Mouse (Mus musculus): ENCODE data around the gene Slc2a3. TPM values are rescaled to one million over a fixed set of nuclear protein-coding genes. Genes with fewer than 3 reads are reported as not detected.
"Not testable (repeated sequence)": the region's sequence is repeated elsewhere in the genome, so short reads cannot be mapped to it uniquely, and the experiment has no call there.

The Slc2a3 gene
- polyA plus RNA-seq, 1 experiment from 2014 or later, result 19.9 TPM

DNA sequence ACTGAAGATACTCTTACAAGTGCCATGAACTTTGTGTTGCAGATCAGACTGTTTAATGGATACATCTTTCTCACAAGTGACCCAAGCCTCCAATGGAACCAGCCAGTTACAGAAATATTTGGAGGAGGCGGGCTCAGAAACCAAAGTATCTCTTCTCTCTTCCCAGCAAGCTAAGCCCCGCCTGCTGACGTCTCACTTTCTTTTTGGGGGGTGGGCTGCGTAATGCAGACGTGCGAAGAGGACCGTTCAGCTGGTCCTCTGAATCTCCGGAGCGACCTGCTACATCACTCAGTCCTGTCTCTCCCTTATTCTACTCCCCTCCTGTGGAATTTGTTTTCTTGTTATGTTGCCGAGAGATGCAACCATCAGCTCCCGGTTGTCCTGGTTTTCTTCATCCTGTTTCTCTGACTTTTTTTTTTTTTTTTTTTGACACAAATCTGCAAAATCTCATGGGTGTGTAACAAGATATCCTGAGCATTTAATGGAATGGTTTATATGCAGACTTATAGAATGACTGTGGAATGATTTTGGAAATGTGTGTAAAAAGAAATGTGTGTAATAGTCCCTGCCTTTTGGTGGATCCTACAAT lies 40.3 kb downstream of the Slc2a3 start:
- Histone ChIP-seq H3K9me3 (no peaks in the 10 kb centered on the region), H3K9ac (replicated peaks) (peak overlapping the region; percentile 46), H3K4me2 (replicated peaks) (peak overlapping the region; percentile 46), H3K27ac (replicated peaks) (peak overlapping the region; percentile 69), H3K4me3 (peak overlapping the region; percentile 48), H3K27me3 (0 out of 2 replicates have a peak, but pooled peaks cover 5% of the 10 kb centered on the region), H3K36me3 (no peaks in the 10 kb centered on the region), H3K4me1 (peaks cover 16% of the 10 kb centered on the region)
- ATAC-seq (replicated peaks), result peak; percentile 82
- WGBS, result under 1% methylated on average over 11 of the region's 11 CpGs

DNA sequence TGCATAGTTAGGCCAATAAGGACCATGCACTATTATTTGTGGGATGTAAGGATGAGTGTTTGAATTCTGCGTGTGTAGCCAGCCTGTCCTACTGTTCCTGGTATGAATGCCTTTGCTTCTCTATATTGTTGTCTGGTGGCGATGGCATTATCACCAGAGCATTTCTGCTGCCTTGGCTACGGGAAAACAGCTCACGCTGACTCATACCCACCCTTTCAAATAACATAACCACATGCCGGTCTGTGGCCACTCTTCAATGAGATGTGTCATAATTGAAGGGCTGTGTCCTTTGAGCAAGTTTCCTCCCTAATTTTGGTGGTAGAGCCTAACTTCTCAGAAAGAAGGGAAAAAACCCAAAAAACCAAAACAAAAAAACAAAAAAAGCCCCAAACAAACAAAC lies 42.7 kb downstream of the Slc2a3 start:
- no peak overlapping the region for H3K9ac ChIP-seq (replicated peaks)
- ATAC-seq (replicated peaks), result no peak
- WGBS, result 57% methylated on average over 5 of the region's 5 CpGs

DNA sequence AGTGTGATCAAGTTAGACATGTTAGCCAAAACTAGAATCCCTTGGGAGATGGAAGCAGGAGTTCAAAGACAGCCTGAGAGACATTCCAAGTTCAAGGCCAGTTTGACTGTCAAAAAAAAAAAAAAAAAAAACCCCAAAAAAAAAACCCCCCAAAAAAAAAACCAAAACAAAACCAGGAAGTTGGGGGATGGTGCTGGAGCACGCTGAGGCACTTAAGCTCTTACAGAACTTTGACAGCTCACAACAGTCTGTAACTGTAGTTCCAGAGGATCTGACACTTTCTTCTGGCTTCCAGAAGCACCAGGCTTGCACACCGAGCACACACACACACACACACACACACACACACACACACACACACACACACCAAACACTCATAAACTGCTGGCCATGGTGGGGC lies 45.5 kb downstream of the Slc2a3 start:
- 81% methylated on average over 2 of the region's 2 CpGs for whole genome bisulfite sequencing
- Histone ChIP-seq H3K9ac (replicated peaks) (no peak overlapping the region), H3K4me3 (no peak overlapping the region), H3K4me1 (no peaks in the 10 kb centered on the region), H3K27me3 (no peaks in the 10 kb centered on the region), H3K27ac (replicated peaks) (no peak overlapping the region), H3K4me2 (replicated peaks) (no peak overlapping the region), H3K36me3 (no peaks in the 10 kb centered on the region), H3K9me3 (no peaks in the 10 kb centered on the region)
- no peak for ATAC-seq (replicated peaks)

More for the DNA sequence above, 42.7 kb downstream of the Slc2a3 start:
- 0 out of 2 replicates have a peak, but pooled peaks cover 3% of the 10 kb centered on the region for H3K4me1 ChIP-seq
- 0 out of 2 replicates have a peak, but pooled peaks cover 5% of the 10 kb centered on the region for H3K27me3 ChIP-seq
- no peak overlapping the region for H3K4me2 ChIP-seq (replicated peaks)
- no peaks in the 10 kb centered on the region for H3K36me3 ChIP-seq
- no peak overlapping the region for H3K4me3 ChIP-seq
- no peaks in the 10 kb centered on the region for H3K9me3 ChIP-seq
- H3K27ac ChIP-seq (replicated peaks), result no peak overlapping the region

DNA sequence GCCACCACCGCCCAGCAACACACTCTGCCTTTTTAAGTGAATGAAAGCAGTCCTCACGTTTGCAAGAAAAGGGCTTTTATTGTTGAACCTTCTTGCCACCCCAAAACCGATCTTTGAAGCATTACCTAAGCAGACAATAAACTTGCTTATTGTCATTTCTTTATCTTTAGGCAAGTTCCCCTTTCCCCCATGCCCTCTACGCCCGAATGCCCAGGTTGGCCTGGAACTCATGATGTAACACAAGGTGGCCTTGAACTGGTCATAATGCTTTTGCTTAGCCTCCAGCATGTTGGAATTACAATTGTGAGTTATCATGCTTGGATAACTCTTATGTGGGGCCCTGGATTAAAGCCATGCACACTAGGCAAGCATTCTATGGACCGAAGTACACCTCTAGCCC lies 50.9 kb downstream of the Slc2a3 start:
- no peak overlapping the region for H3K27ac ChIP-seq (replicated peaks)
- ATAC-seq (replicated peaks), result no peak
- no peaks in the 10 kb centered on the region for H3K4me1 ChIP-seq
- H3K4me3 ChIP-seq, result no peak overlapping the region
- no peaks in the 10 kb centered on the region for H3K27me3 ChIP-seq
- WGBS, result 72% methylated on average over 6 of the region's 6 CpGs
- no peak overlapping the region for H3K9ac ChIP-seq (replicated peaks)
- no peaks in the 10 kb centered on the region for H3K36me3 ChIP-seq
- no peaks in the 10 kb centered on the region for H3K9me3 ChIP-seq
- H3K4me2 ChIP-seq (replicated peaks), result no peak overlapping the region

DNA sequence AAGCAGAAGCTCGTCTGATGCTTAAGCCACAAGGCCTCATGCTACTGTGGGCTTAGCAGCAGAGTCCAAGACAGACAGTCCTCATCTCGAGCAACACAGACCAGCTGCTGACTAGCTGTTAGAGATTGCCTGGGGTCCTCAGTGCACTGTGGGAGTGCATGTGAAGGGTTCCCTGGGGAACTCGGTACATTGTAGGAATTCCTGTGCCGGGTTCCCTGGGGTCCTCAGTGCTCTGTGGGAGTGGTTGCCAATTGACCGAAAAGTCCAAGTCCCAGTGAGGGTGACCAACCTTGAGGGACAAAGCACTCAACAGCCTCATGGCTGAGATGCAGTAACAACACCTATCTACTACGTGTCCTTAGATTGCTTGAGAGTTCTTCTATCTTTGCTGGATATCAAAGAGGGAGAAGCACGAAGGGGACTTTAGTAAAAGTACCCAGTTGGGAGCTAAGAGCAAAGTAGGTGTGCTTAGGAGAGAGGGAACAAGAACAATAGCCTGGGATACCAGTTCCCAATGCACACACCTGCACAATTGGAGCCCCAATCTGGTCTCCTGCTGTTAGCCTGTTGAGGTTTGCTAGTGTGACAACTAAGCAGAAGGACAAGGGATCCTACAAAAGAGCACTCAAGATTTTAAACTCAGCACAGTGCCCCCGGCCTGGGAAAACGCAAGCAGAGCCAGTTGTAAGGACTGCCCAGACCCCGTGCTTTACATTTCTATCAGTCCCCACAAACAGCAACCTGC lies 56.8 kb downstream of the Slc2a3 start:
- Histone ChIP-seq H3K4me1 (peaks cover 23% of the 10 kb centered on the region), H3K36me3 (no peaks in the 10 kb centered on the region), H3K27me3 (peaks cover 17% of the 10 kb centered on the region; the same call in 1 of the 2 replicates), H3K9ac (replicated peaks) (no peak overlapping the region), H3K27ac (replicated peaks) (no peak overlapping the region), H3K4me3 (no peak overlapping the region), H3K9me3 (no peaks in the 10 kb centered on the region), H3K4me2 (replicated peaks) (no peak overlapping the region)
- 30% methylated on average over 10 of the region's 10 CpGs for WGBS
- no peak for ATAC-seq (replicated peaks)

DNA sequence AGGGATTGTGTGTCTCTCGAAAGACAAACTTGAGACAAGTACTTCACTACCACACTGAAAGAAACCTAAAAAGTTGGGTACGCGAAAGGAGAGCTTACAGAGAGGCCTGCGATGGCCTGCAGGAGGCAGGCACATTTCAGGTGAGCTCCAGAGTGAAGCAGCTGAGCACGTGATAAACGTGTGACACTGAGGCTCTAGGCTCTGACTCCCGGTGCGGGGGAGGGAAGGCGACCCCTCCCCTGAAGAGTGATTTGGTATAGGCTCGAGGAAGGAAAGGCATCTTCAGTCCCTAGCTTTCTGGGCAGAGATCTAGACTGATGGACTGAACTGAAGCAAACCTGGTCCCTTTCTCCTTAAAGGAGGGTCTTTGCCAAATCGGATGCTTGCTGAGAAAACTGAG lies 58.1 kb downstream of the Slc2a3 start:
- no peak overlapping the region for H3K27ac ChIP-seq (replicated peaks)
- no peak overlapping the region for H3K4me3 ChIP-seq
- no peak overlapping the region for H3K9ac ChIP-seq (replicated peaks)
- WGBS, result 26% methylated on average over 11 of the region's 11 CpGs
- H3K4me2 ChIP-seq (replicated peaks), result no peak overlapping the region
- H3K27me3 ChIP-seq, result peaks cover 17% of the 10 kb centered on the region; the same call in 1 of the 2 replicates
- peaks cover 23% of the 10 kb centered on the region for H3K4me1 ChIP-seq
- no peaks in the 10 kb centered on the region for H3K36me3 ChIP-seq
- no peak for ATAC-seq (replicated peaks)
- no peaks in the 10 kb centered on the region for H3K9me3 ChIP-seq

DNA sequence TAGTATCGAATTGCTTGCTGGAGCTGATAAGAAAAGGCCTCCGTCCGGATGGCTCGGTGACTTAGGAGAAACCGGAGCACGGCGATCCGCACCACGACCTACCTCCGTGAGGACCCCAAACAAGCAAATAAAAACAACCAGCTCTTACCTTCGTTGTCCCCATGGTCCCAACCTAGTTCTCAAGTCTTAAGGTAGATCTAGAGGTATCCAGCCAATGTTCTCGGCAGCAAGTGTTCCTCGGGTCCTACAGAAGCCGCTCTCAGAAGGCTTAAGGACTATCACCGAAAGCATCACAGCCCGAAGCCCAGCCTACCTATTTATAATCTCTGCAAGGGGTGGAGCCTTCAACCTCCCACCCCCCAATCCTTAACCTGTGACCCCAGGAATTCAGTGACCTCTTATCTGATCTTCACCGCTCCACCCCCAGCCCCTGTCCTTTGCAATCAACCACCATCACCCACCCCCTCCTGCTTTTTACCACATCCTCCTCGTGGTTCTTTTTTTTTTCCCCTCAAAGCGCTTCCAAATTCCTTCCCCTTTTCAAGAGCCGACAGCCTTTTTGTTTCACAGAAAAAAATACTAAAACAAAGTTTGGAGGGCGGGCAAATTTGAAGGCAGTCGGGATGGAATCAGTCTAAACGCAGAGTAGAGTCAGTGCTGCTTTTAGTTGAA lies 59.1 kb downstream of the Slc2a3 start:
- Histone ChIP-seq H3K4me2 (replicated peaks) (peak overlapping the region; percentile 74), H3K4me3 (peak overlapping the region; percentile 60), H3K9ac (replicated peaks) (peak overlapping the region; percentile 52), H3K9me3 (no peaks in the 10 kb centered on the region), H3K36me3 (no peaks in the 10 kb centered on the region), H3K4me1 (peaks cover 23% of the 10 kb centered on the region), H3K27me3 (peaks cover 17% of the 10 kb centered on the region; the same call in 1 of the 2 replicates), H3K27ac (replicated peaks) (peak overlapping the region; percentile 17; the same call in 1 of the 2 replicates)
- ATAC-seq (replicated peaks), result peak; percentile 77
- 2% methylated on average over 23 of the region's 23 CpGs for WGBS

DNA sequence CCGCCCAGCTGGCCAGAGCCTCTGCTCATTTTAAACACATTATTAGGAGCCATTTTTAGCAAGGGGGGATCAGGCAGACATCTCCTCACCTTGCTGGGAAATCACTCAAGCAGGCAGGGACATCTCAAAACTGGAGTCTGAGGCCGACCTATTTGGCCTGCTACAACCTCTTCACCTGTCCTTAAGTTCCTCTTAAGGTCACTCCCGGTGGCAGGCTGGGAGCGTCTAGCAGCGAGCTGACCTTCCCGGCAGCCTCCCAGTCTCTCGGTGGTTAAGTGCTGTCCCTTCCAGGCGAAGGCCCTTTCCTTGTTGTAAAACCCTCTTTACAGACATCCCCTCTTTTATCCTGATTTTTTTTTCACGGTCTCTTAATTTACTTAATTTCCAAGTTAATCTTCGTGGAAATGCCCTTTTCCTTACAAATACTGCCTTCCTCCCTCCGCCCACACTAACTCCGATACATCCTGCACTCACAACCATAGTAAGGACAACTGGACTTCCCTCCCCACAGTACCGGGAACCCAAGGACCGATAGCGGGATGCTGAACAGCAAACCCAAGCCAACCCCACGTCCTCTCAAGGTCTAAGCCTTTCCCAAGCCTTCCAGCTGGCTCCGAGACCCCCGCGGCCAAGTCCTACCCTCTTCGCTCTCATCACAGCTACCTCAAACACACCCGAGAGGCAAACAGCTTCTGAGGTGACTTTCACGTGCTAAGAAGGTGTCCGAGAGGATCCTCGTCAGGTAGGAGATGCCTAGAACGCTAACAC lies 59.8 kb downstream of the Slc2a3 start:
- Histone ChIP-seq H3K4me2 (replicated peaks) (peak overlapping the region; percentile 74), H3K9me3 (no peaks in the 10 kb centered on the region), H3K36me3 (no peaks in the 10 kb centered on the region), H3K27me3 (peaks cover 17% of the 10 kb centered on the region; the same call in 1 of the 2 replicates), H3K4me1 (peaks cover 23% of the 10 kb centered on the region), H3K27ac (replicated peaks) (peak overlapping the region; percentile 17; the same call in 1 of the 2 replicates), H3K9ac (replicated peaks) (peak overlapping the region; percentile 52), H3K4me3 (peak overlapping the region; percentile 60)
- WGBS, result 5% methylated on average over 25 of the region's 25 CpGs
- peak; percentile 5; the same call in 1 of the 2 replicates for ATAC-seq (replicated peaks)

DNA sequence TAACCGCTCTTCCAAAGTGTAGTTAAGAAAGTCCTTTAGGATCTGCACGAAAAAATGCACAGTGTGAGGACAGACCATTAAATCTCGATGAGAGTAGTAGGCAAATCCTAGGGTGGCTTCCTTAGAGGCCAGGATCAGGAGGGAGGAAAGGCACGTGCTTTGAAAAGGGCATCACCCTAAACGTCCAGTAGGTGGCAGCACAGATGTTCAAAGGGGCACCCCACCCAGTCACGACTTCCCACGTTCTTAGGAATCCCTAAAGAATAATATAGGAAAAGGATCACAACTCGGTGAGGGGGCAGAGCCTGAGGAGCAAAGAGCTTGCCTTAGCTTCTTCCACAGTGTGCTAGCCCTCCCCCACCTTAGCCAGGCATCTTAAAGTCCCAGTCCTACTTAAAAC lies 61.5 kb downstream of the Slc2a3 start:
- no peak overlapping the region for H3K27ac ChIP-seq (replicated peaks)
- no peak overlapping the region for H3K9ac ChIP-seq (replicated peaks)
- peaks cover 23% of the 10 kb centered on the region for H3K4me1 ChIP-seq
- 0 out of 2 replicates have a peak overlapping the region, but pooled peaks have one; percentile 7 for H3K4me3 ChIP-seq
- H3K27me3 ChIP-seq, result peaks cover 13% of the 10 kb centered on the region; the same call in 1 of the 2 replicates
- WGBS, result 11% methylated on average over 8 of the region's 8 CpGs
- peak; percentile 48 for ATAC-seq (replicated peaks)
- peak overlapping the region; percentile 74 for H3K4me2 ChIP-seq (replicated peaks)
- no peaks in the 10 kb centered on the region for H3K9me3 ChIP-seq
- H3K36me3 ChIP-seq, result 0 out of 2 replicates have a peak, but pooled peaks cover 3% of the 10 kb centered on the region

DNA sequence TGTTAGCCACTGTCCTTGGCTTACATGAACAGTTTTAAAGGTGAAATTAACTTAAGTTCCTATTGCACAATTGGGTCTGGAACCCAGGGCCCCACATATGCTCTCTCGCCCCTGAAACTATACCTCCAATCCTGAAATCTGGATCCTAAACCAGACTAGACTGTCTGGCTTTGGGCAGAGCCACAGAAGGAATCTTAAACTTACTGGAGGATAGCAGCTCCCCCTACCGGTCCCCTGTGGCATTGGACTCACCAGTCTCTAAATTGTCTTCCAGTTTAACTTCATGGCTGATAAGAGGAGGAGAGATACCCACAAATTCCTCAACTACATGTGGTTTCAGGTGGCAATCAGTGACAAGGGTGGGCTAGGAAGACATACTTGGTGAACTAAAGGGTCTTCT lies 81.5 kb downstream of the Slc2a3 start:
- ATAC-seq (replicated peaks), result peak; percentile 19; the same call in 1 of the 2 replicates
- no peak overlapping the region for H3K4me2 ChIP-seq (replicated peaks)
- no peaks in the 10 kb centered on the region for H3K4me1 ChIP-seq
- no peaks in the 10 kb centered on the region for H3K36me3 ChIP-seq
- H3K4me3 ChIP-seq, result no peak overlapping the region
- H3K27ac ChIP-seq (replicated peaks), result no peak overlapping the region
- no peaks in the 10 kb centered on the region for H3K9me3 ChIP-seq
- H3K27me3 ChIP-seq, result no peaks in the 10 kb centered on the region
- no peak overlapping the region for H3K9ac ChIP-seq (replicated peaks)
- 26% methylated on average over 2 of the region's 2 CpGs for WGBS

DNA sequence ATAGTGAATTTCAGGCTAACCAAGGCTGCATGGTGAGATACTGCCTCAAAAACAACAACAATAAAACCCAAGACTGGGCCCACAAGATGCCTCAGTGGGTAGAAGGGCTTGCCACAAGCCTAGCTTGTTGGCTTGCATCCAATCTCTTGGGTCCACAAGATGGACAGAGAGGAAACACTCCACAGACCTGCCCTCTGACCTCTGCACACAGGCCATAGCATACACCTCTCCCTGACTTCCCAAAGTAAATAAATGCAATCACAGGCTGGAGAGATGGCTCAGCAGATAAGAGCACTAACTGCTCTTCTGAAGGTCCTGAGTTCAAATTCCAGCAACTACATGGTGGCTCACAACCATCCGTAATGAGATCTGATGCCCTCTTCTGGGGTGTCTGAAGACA lies 83.2 kb downstream of the Slc2a3 start:
- H3K36me3 ChIP-seq; H3K27me3 ChIP-seq; H3K9me3 ChIP-seq; H3K4me1 ChIP-seq; H3K27ac ChIP-seq (replicated peaks); ATAC-seq (replicated peaks); H3K9ac ChIP-seq (replicated peaks); H3K4me2 ChIP-seq (replicated peaks); H3K4me3 ChIP-seq: not testable (repeated sequence)
- WGBS, result 91% methylated on average over 1 of the region's 1 CpGs

Measured in forebrain, embryonic 15.5 days (tissue).